Mouse (Mus musculus) right cerebral cortex, postnatal 10 days (tissue): ENCODE measurements at regions not wholly inside any gene's neighbourhood (a gene's known extent, or its start where the extent isn't known, plus 50 kb on each side); places are given as distances from the start of the nearest gene placed in this dataset.

ENCODE experiments used
- DNase-seq, 2 experiments: peaks; one replicate each; pipeline ENCODE4 v3.0.0; 2021; ENCODE audit warnings: low spot score in 2 of 2

DNA sequence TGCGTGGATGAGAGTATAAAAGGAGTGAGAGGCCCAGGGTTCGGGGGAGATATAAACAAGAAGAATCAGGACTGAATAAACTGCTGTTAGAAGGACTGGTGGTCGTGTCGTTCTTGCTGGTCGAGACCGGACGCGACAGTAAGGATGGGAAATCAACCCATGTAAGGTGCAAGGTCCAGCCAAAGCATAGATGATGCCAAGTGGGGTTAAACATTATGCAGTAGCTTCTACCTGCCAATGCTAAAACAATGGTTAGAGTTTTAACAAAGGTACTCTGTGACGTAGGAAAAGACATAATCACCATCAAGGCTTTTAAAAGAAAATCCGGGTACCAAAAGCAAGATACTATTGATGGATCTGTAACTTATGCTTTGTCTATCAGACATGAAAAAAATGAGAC, 58.4 kb upstream of the Tmc1 start:
- DNase-seq, result no peak

DNA sequence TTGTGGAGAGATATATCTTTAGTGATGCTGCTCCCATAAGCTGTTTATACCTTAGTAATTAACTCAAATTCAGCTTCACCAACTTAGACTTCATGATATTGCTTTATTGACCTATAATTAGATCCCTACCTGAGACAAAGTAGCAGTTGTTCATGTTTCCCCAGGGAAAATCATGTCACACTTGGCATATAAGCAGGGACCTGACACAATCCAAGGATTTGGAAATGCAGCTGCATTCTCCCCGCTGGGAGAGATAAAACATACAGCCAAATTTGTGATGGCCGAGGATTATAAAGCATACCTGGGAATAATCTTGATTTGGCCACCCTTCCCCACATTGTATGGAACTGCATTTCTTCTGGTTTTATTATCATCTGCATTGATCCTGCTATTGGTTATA, 55.6 kb upstream of the Tmc1 start:
- no peak for DNase-seq

DNA sequence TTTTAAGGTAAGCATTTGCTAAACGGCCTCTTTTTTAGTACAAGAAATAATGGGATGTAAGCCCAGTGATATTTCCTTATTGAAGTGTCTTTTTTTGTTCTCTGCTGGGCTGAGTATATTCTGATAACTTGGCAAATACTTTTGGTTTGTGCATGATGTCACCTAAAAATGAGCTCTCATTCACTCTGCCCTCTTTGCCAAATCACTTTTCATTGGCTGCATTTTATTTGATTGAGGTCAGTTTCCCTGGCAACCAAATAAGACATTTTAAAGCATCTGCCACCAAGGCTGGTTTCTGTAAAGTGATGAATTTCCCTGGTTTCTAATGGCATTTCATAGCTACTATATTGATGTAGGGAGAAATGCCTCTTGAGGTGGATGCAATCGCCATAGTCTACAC, 50.4 kb upstream of the Tmc1 start:
- peak in 1 of 2 experiments; percentile 19 for DNase-seq
